Mouse (Mus musculus): Measurements from ENCODE around the gene Acadl.

Acadl gene

GRCm38 (mm10) chr1:66862712-66863511 lies at the start of gene Acadl:
Acadl (minus strand) TSS chr1:66863277.
- peak; percentile 50 for DNase-seq (ENCODE audit: low read depth, low spot score)

GRCm38 (mm10) chr1:66912305-66912704 lies 49.2 kb upstream of the Acadl start:
- DNase-seq (ENCODE audit: low read depth, low spot score) = peak; percentile 83

- DNase-seq (ENCODE audit: low read depth, low spot score) = peak; percentile 1
Measured at GRCm38 (mm10) chr1:66902566-66902965, 39.5 kb upstream of the Acadl start.

GRCm38 (mm10) chr1:66900946-66901345 lies 37.9 kb upstream of the Acadl start:
- DNase-seq (ENCODE audit: low read depth, low spot score) = no peak

GRCm38 (mm10) chr1:66898261-66898660 lies 35.2 kb upstream of the Acadl start:
- DNase-seq (ENCODE audit: low read depth, low spot score) = no peak

- no peak for DNase-seq (ENCODE audit: low read depth, low spot score)
Measured at GRCm38 (mm10) chr1:66896556-66896955, 33.5 kb upstream of the Acadl start.

GRCm38 (mm10) chr1:66896125-66896524 lies 33.0 kb upstream of the Acadl start:
- peak; percentile 69 for DNase-seq (ENCODE audit: low read depth, low spot score)

GRCm38 (mm10) chr1:66895837-66896118 lies 32.7 kb upstream of the Acadl start:
- DNase-seq (ENCODE audit: low read depth, low spot score) = peak; percentile 66

- no peak for DNase-seq (ENCODE audit: low read depth, low spot score)
Measured at GRCm38 (mm10) chr1:66895093-66895836, 32.2 kb upstream of the Acadl start.

GRCm38 (mm10) chr1:66887175-66887574 lies 24.1 kb upstream of the Acadl start:
- DNase-seq (ENCODE audit: low read depth, low spot score) = no peak

- DNase-seq (ENCODE audit: low read depth, low spot score) = no peak
Measured at GRCm38 (mm10) chr1:66880217-66880616, 17.1 kb upstream of the Acadl start.

GRCm38 (mm10) chr1:66874740-66875139 lies 11.7 kb upstream of the Acadl start:
- no peak for DNase-seq (ENCODE audit: low read depth, low spot score)

- no peak for DNase-seq (ENCODE audit: low read depth, low spot score)
Measured at GRCm38 (mm10) chr1:66871591-66871990, 8.5 kb upstream of the Acadl start.

- DNase-seq (ENCODE audit: low read depth, low spot score) = no peak
Measured at GRCm38 (mm10) chr1:66865633-66866032, 2.6 kb upstream of the Acadl start.

- DNase-seq (ENCODE audit: low read depth, low spot score) = no peak
Measured at GRCm38 (mm10) chr1:66863741-66864495, 841 bp upstream of the Acadl start.

- no peak for DNase-seq (ENCODE audit: low read depth, low spot score)
Measured at GRCm38 (mm10) chr1:66861764-66862672, 1.1 kb downstream of the Acadl start.

- DNase-seq (ENCODE audit: low read depth, low spot score) = no peak
Measured at GRCm38 (mm10) chr1:66847506-66847905, 15.6 kb downstream of the Acadl start.

GRCm38 (mm10) chr1:66845690-66846318 lies 17.3 kb downstream of the Acadl start:
- DNase-seq (ENCODE audit: low read depth, low spot score) = no peak

GRCm38 (mm10) chr1:66841938-66842337 lies 21.1 kb downstream of the Acadl start:
- DNase-seq (ENCODE audit: low read depth, low spot score) = no peak

GRCm38 (mm10) chr1:66841510-66841909 lies 21.6 kb downstream of the Acadl start:
- no peak for DNase-seq (ENCODE audit: low read depth, low spot score)

Measured in ES-CJ7 (cell line).